8 mouse cellular contexts compared by ENCODE assay signal in the genomic region with DNA sequence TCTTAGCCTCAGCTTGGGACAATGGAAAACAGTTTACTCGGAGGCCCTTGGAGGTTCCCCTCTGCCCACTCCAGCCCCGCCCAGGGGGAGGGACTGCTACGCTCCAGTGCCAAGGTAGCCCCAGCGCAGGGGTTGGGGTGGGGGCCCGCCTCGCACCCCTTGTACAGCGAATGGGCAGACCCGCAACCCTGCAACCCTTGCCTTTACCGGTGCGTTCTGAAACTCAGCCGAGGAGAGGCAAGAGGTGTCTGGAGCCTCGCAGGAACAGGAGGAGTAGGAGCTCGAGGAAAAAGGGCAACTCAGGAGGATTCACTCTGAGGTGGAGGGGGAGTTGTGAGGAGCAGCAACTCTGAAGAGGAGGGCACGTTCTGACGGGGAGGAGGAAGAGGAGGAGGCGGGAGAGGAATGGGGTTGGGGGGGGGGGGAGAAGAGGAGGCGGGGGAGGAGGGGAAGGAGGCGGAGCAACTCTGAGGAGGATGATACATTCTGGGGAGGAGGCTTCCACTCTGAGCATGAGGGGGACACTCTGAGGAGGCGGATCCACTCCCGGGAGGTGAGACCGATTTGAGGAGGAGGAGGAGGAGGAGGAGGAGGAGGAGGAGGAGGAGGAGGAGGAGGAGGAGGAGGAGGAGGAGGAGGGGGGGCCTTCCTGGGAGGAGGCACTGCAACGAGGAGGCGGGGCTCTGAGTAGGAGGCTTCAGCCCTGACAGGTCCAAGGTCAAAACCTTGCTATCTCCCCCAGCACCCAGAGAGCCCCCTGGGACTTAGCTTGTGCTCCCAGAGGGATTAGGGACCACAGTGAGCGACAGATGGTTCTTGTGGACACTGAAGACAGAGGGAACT. TPM values are rescaled to one million over a fixed set of nuclear protein-coding genes. Genes with fewer than 3 reads are reported as not detected.
A peak's percentile ranks its signal among the peaks of the same experiment; 100 is the strongest.
DNase-seq lines count a peak whose midpoint lies in the region; ATAC-seq and TF ChIP-seq lines count a peak whose summit lies in the region.

A gene (minus strand): TSS at position 390 of the 843 bp plus-strand sequence.

- H3K9ac ChIP-seq in liver, embryonic 13.5 days, result peak within 1 kb of the TSS; percentile 69

- H3K27me3 ChIP-seq in kidney, adult 2 months (replicated peaks; ENCODE audit: control insufficient read depth, insufficient read depth, low read length), result no peaks in the 10 kb centered on the region
- 0 out of 2 replicates have a peak, but pooled peaks cover 9% of the 10 kb centered on the region for H3K27me3 ChIP-seq in liver, embryonic 13.5 days

- H3K4me3 ChIP-seq in kidney, adult 2 months (ENCODE audit: insufficient read depth, low read depth, low read length), result peak within 1 kb of the TSS; percentile 65
- peak within 1 kb of the TSS; percentile 56 for H3K4me3 ChIP-seq in liver, embryonic 13.5 days (replicated peaks)

- H3K9me3 ChIP-seq in liver, embryonic 13.5 days (replicated peaks), result no peaks in the 10 kb centered on the region

- peak within 1 kb of the TSS; percentile 86 for H3K27ac ChIP-seq in kidney, adult 2 months (ENCODE audit: insufficient read depth, low read depth, low read length)
- H3K27ac ChIP-seq in liver, embryonic 13.5 days, result peak within 1 kb of the TSS; percentile 79

- peak within 1 kb of the TSS; percentile 70 for H3K4me2 ChIP-seq in liver, embryonic 13.5 days

- WGBS in kidney, adult 2 months, result 2% methylated on average over 18 of the region's 24 CpGs
- 3% methylated on average over 18 of the region's 24 CpGs for WGBS in liver, embryonic 13.5 days (ENCODE audit: insufficient replicate concordance)

- TF ChIP-seq POLR2A in kidney, adult 2 months (IDR thresholded peaks at IDR 0.05; ENCODE audit: low read depth, low read length), result peak; percentile 18

- TF ChIP-seq CTCF in kidney, adult 2 months (conservative IDR thresholded peaks at IDR 0.05; ENCODE audit: insufficient read depth, insufficient read length, low read depth, low read length), result no peak

- peaks cover 11% of the 10 kb centered on the region; the same call in 1 of the 2 replicates for H3K4me1 ChIP-seq in kidney, adult 2 months (ENCODE audit: control insufficient read depth, insufficient read depth, low read length)
- H3K4me1 ChIP-seq in liver, embryonic 13.5 days (replicated peaks), result peaks cover 18% of the 10 kb centered on the region

- peak; percentile 38 to 44 for DNase-seq in urinary bladder, adult 18-20 months (ENCODE audit: low spot score in 2 of 2)
- no peak for DNase-seq in urinary bladder, postnatal 10 days (ENCODE audit: low spot score)
- peak; percentile 63 for DNase-seq in embryo, embryonic 10.5 days (ENCODE audit: low spot score)
- peak; percentile 69 for DNase-seq in heart, adult 8-10 months (ENCODE audit: low spot score)
- peak; percentile 77 for DNase-seq in kidney, adult 2 months
- peak; percentile 19 for DNase-seq in liver, embryonic 13.5 days
- peak; percentile 10 to 16 for DNase-seq in natural killer cell, adult 2 months (ENCODE audit: low spot score in 2 of 2)
- peak; percentile 54 for DNase-seq in thymus, postnatal 14 days

- no peaks in the 10 kb centered on the region for H3K36me3 ChIP-seq in kidney, adult 2 months (ENCODE audit: control insufficient read depth, insufficient read depth, low read length)
- no peaks in the 10 kb centered on the region for H3K36me3 ChIP-seq in liver, embryonic 13.5 days

- peak; percentile 73 for ATAC-seq in liver, embryonic 13.5 days (ENCODE audit: low read depth)

RNA-seq across cellular contexts. Expression of the gene that starts here (rescaled TPM):
- total RNA-seq in heart, adult 8-10 months (2022), result 10 to 100 TPM; 19.3 to 30.9 (median 23.3) TPM
- 60.9 and 74.8 TPM in 2 replicates for polyA plus RNA-seq in kidney, adult 2 months (2012; rRNA removed)
- 7.8 and 9.3 TPM in 2 replicates for polyA plus RNA-seq in liver, embryonic 13.5 days (2015; fragmentation: Nextera tagmentation; extraction: Ambion mirVana)
